Mouse (Mus musculus) gastrocnemius, postnatal 4 days (tissue): Measurements from ENCODE around the gene Zbp1. TPM values are rescaled to one million over a fixed set of nuclear protein-coding genes. Genes with fewer than 3 reads are reported as not detected.
A peak's percentile ranks its signal among the peaks of the same experiment; 100 is the strongest.

Experiments used
- DNase-seq, 2 experiments: peaks; one replicate each; pipeline ENCODE4 v3.0.0; 2021 to 2022; ENCODE audit warnings: low spot score in 2 of 2, mixed read lengths in 2 of 2
- total RNA-seq, 2 experiments: library from RNA; stranded (reverse); gene quantifications; 2 replicates each; pipeline ENCODE4 v1.2.3; 2021

Zbp1 gene
- total RNA-seq, 2 experiments from 2014 or later = 0.52 to 0.54 TPM

DNA sequence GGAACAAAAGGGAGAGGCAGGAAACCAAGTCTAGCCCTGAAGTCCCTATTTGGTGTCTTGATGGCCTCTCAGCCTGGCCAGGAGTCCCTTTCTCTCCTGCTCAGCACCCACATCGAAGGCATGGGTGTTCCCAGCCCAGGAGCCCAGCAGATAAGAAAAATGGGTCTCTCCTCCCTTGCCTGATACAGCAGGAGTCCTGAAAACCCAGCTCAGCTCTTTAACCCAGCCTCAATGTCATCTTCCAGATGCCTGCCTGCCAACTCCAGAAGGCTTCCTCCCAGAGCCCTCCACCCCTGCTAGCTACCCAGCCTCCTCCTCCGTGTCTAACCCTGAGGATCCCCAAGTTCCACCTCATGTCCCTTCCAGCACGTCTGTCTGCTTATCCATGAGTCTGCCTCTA is 1.5 kb downstream of the Zbp1 start:
- DNase-seq = no peak

DNA sequence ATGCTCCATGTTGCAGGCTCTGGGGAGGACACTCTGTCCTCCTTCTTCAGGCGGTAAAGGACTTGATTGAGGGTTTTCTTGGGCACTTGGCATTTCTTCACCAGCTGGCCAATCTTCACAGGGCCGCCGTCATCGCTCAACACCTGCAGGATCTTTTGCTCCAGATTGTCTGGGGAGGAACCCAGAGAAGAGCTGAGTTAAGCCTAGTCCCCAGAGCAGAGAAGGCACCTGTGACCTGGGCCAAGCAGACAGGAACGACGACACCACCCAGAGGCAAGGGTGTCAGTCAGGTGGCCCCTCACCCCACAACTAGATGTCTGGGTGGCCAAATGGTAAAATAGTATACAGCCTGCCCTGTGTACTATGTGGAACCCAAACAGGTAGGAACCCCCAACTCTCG is 1.9 kb downstream of the Zbp1 start:
- DNase-seq = peak in 1 of 2 experiments; percentile 13

DNA sequence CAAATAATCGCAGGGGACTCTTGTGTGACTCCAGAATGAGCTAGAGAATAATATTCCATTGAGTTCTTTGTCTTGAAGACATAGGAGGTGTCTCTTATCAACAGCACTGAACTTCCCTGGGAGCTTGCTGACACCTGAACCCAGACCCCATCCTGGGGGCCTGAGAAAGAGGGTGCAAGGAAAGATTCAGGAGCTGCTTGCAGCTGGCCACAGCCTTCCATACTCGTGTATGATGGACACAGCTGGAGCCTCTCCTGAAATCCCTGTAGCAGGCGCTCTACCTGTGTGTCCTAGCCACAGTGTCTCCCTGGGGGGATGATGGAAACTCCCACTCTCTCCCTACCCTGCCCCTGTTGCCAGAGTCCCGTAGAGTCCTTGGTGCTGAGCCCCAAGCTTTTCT is 6.5 kb downstream of the Zbp1 start:
- DNase-seq = no peak

DNA sequence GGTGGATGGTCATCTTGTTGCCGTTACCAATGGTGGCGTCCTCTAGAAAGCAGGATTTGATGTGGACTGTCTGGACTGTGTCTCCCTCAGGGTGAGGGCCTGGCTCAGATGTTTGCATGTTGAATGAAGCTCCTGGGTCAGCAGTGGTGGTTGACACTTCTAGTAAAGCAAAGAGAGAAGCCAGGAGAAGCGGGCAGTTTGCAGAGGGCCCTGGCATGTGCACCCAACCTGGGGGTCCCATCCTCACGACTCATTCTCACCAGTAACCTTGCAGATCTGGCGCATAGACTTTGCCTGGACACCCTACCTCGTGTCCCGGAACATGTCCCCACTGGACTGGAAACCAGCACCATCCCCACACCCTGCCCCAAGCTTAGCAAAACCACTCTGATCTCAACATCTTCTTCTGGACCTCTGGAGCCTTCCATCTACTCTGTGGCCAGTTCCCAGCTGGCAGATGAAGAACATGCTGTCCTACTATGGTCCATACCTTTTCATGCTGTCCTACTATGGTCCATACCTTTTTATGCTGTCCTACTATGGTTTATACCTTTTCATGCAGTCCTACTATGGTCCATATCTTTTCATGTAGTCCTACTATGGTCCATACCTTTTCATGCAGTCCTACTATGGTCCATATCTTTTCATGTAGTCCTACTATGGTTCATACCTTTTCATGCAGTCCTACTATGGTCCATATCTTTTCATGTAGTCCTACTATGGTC is 9.5 kb downstream of the Zbp1 start:
- peak in 1 of 2 experiments; percentile 5 for DNase-seq

DNA sequence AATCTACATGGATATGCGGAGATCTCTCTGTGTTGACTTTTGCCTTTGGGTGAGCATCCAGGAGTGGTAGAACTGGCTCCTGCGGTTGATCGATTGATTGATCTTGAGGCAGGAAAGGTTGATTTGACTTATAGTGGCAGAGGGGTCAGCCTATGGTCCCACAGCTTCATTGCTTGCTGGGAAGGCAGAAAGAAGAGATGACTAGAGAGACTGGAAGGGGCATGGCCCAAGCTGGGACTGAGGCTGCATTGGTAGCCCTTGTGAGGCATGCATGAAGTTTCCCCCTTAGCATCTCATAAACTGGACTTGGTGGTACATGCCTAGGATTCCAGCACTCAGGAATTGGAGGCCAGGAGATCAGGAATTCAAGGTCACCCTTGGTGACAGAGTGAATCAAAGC is 11.7 kb downstream of the Zbp1 start:
- DNase-seq = peak; percentile 4 to 13

DNA sequence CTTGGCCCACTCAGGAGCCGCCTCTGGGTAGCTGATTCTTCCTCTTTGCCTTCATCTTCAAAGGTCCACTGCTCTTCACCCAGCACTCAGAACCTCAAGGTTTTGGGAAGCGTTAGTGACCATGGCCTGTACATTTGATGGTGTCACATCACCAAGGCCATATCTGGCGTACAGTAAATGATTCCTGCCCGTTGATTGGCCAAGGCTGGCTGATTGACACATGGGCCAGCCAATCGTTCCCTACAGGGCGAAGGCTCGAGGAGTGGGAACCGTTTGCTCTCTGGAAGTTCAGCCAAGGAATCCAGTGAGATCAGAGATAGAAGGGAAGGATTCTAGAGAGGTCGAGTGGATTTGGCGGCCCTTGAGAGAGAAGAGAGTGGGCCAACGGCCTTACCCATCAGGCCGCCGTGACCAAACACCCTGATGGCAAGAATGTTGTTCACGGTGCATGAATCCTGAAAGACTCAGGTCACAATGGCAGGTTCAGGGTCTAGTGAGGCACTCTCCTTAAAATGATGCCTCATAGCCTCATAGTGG is 13.1 kb downstream of the Zbp1 start:
- no peak for DNase-seq

DNA sequence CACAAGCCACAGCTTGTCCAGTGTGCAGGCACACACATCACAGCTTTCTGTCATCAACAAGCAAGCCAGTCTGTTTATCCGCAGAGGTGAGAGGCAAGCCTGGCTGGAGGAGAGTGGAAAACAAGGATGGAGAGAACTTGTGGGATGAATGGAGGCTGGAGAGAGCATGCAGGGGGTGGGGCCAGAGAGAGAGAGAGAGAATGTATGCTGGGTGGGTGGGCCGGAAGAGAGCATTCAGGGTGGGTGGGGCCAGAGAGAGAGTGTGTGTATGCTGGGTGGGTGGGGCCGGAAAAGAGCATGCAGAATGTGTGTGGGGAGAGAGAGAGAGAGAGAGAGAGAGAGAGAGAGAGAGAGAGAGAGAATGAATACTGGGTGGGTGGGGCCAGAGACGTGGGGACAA is 14.1 kb downstream of the Zbp1 start:
- no peak for DNase-seq

DNA sequence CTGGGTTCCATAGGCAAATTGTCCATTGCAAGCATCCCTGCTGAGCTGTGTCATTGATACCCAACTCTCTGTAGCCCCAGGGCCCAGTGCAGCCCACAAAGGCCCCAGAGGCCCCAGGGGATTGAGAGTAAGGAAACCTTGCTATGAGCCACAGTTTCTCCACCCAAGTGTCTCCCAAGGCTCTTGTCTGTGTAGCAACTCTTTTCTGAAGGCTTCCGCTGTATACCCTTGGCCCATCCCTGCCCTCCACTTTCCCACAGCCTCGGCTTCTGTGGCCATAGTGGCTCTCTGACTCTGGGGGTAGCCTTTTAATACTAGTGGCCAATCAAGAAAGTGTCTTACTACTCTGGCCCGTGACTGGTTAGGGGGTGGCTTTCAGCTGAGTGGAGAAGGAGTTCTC is 15.0 kb downstream of the Zbp1 start:
- no peak for DNase-seq

DNA sequence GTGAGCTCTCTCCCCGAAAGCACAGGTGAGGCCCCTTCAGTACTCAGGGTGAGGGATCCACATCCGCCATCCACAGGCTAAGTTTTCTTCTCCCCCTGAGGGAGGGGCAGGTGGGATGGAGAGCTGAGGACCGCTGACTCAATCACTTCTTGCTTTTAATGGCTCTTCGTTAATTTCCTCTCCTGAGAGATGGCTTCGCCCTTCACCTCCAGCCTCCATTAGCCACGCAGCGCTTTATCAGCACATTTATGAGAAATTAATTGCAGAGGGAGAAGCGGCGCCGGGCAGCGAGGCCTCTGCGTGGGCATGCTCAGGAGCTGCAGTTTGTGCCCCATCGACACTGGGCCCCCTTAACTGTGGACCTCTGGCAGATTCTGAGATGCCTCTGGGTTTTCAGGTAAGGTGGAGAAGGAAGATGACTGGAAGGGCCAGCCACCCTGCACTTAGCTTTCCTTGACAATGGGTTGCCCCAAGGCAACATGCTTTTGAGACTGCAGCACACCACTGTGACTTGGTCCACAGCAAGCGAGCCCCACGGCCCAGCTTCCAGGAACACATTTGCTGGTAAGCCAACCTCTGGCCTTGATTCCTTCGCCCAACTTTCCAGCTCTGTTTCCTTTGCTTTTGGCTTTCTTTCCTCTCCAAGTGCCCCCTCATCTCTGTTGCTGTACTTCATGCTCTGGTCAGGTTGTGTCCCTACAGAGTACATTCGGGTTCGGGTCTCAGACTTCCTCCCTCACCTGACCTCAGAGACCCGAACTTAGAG is 15.6 kb downstream of the Zbp1 start:
- peak in 1 of 2 experiments; percentile 15 for DNase-seq

DNA sequence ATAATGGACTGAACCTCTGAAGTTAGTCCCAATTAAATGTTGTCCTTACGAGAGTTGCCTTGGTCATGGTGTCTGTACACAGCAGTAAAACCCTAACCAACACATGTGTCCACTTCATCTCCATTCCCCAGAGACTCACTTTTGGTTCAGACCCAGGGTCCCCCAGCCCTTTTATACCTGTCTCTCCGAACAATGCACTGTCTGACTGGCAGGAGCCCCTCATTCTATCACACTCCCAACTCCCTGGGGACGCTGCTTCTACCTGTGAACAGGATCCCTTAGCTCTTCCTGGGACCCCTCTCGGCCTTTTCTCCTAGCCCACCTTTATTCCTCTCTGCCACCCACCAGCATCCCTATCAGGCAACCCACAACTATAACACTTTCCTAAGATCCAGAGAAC is 23.9 kb downstream of the Zbp1 start:
- peak; percentile 5 to 10 for DNase-seq

DNA sequence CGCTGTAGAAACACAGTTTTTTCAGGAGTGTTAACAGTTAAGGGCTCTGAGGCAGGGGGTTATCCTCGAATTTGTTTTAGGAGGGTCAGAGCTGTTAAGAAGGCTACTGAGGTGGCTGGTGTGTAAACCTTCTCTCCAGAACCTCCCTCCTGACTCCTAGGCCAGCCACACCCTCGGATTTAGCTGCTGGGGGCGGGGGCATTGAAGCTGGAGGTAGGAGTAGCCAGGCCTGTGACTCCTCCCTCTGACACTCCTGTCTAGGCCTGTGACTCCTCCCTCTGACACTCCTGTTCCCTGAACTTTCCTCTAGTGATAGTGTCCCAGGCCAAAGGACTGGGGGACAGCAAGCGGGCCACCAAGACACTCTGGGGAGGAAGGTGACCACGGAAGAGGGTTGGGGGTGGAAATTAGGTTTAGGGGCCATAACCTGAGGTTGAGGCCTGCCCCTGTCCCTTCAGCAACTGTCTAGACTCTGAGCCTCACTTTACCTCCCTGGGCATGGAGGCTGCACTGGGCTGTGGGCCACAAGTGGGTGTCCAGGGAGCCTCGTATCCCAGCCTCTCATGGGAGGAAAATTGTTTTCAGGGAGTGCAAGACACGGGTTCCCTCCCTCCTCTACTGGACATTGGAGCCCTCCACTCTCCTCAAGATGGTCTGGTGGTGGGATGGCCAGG is 31.4 kb downstream of the Zbp1 start:
- peak in 1 of 2 experiments; percentile 15 for DNase-seq

DNA sequence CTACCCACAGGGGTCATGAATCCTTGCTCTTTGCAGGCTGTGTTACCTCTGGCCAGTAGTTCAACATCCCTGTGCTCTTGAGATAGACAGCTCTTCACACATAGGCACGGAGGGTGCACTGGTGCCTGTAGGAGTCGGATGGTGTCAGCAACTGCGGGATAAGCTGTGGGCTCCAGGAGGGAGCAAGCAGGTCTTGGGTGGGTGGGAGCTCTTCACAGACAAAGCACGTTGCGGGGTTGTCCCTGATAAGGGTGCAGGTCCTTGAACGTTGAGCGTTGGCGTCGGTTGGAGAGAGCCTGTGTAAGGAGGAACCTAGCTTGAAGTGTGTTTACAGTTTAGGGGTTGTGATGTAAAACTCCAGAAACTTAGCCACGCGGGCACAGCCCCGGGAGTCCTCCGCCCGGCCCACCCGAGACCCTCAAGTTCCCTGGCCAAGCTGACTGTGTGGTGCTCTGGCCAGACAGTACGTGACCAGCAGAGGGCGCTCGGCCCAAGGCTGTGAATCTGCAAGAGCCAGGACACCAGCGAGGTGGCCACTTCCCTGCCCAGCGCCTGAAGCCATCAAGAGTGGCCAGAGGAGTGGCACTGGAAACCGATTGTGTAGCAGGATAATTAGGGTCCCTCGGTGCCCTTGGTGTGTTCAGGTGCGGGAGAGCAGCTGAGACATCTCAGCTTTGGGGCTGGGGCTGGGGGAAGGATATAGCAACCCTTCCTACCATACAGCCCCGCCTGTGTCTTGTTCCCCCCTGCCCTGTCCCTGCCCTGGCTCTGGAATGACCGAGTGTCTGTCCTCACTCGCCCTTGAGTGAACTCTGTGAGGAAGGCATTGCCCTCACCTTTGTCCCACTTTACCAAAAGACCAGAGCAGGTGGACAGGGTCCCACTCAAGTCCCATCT is 32.4 kb downstream of the Zbp1 start:
- peak; percentile 81 to 87 for DNase-seq

DNA sequence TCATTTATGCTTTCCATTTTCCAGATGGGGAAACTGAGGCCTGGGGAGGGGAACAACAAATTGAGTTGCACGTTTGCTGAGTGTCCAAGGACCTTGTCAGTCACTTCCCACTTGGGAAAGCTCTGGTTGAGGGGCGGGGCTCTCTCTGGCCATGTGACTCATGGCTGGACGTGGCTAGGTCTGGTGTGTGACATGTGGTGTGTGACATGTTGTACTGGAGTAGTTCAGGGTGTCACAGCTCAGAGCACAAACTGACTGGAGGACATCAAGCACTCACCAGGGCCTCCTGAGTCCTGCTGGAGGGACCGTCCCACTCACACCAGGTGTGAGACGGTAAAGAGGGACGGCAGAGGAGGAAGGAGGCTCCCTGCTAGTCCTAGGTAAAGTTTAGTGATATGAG is 33.4 kb downstream of the Zbp1 start:
- DNase-seq = peak in 1 of 2 experiments; percentile 13

DNA sequence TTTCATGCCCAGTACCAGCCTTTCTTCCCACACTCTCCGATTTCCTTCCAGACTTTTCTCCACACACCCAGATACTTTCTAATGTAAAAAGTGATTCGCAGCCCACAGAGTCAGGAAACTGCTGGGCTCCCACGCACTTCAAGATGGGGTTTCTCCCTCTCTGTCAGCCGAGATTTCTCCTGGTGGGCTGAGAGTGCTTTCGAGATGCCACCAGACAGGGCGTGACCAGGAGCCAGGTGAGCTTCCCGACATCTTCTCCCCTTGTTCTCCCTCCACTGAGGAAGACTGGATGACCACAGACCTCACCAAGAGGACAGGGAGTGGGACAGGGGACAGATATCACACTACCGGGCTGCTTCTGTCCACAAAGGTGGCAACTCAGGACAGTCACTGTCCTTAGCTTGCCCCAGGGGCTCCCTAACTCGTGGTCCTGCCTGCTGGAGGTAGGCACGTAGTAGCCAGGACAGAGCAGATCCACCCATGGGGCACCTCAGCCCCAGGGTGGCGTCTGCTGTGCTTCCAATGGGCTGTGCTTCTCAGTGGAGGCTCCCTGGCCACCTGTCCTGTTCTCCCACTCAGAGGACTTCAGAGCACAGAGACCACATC is 34.1 kb downstream of the Zbp1 start:
- DNase-seq = peak in 1 of 2 experiments; percentile 15

DNA sequence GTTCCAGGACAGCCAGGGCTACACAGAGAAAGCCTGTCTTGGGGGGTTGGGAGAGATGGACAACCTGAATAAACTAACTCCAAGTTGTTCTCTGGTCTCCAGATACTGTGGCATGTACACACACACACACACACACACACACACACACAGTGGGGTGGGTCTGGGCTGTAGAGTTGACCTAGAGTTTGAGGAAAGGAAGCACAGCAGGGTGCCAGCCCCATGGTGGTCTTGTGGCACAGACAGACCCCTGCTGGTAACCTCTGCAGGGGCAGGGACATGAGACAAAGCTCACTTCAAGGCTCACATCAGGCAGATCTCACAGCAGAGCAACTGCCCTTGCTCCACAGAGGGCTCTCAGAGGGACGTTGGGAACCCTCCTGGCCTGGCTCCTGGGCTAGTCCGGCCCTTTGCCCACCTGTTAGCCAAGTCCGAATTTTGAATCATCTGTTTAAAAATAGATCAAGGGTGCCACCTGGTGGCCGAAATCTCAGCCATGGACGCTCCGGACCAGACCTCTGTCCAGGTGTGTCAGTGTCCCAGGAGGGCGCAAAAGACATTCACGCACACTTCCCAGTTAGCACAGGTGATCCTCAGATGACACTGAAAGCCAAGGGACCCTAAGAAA is 34.8 kb downstream of the Zbp1 start:
- peak; percentile 37 to 69 for DNase-seq

DNA sequence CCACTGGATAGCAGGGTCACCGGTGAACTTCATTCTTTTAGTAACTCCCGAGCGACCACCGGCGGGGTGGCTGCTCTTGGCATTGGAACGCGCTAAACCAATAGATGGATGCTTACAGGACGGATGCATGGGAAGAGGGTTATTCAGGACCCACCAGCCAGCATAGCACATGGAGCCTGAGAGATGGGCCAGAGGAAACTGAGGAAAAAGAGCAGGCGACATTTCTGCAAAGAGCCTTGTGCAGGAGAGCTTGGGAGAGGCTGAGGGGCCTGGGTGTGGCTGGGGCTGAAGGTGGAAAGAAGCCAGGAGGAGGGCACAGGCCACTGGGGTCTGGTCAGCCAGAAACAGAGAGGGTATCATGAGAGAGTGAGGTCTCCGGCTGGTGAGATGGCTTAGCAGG is 35.4 kb downstream of the Zbp1 start:
- DNase-seq = peak in 1 of 2 experiments; percentile 13

DNA sequence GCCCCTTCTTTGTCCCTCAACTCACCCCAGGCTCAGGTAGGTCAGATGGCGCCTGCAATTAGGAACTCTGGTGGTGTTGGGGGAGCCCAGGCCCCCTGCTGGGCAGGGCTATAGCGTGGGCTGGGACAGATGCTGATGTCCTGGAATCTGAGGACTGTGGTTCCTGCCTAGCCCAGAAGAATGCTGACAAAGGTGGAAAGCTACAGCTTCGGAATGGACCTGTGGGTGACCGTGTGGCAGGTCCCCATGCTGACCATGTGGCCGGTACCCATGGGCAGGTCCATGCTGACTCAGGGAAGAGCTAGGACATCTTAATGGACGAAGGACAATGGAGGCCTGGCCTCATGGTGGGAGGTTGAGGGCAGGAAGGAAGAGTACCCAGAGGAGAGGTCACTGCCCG is 35.9 kb downstream of the Zbp1 start:
- peak in 1 of 2 experiments; percentile 15 for DNase-seq

DNA sequence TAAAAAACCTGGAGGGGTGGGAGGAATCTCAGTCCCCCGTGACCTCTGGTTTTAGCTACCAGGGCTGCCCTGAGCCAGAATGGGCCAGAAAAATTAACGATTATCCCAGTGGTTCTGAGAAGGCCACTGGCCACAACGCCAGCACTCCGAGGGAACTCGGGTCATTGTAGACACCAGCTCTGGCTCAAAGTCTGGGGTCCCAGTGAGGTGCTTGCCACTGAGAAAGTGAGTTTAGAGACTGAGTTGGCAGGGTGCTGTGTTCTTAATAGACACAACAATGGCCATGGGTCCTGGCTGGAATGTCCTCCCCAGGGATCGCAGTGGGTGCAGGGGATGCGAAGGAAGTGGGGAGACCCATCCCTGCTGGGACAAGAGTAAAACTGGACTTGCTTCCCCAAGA is 36.8 kb downstream of the Zbp1 start:
- peak in 1 of 2 experiments; percentile 5 for DNase-seq

DNA sequence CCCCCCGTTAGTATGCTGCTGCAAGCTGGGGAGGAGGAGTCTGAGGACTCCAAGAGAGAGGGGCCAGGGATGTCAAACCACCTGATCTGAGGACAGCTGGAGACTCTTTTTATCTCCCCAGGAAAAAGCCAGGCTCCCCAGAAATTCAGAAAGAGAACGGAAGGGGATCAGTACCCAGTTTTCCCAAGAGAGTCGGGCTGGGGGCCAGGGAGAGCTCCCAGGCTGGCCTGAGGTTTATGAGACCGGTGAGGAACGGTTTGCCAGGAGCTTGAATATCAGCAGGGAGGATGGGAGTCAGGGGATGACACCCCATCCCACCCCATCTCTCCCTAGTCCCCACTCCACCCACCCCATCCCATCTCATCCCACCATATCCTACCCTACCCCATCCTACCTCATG is 37.2 kb downstream of the Zbp1 start:
- DNase-seq = peak in 1 of 2 experiments; percentile 4
